Mouse (Mus musculus) midbrain, embryonic 12.5 days (tissue): ENCODE measurements around the gene Fancc. TPM values are rescaled to one million over a fixed set of nuclear protein-coding genes. Genes with fewer than 3 reads are reported as not detected.

Source experiments
- ATAC-seq: fragments of 200-750 bp; cut with Nextera tagmentation; 2 replicates; pipeline ENCODE4 v1.8.0; 2017; ENCODE audit warnings: low read depth, moderate TSS enrichment, moderate library complexity; ENCODE audit not compliant: low FRiP score
- H3K27ac ChIP-seq: fragments of 300-500 bp; sonication (generic); replicated peaks from 2 replicates; pipeline ENCODE4 v1.5.1; 2016; ENCODE audit warnings: mild to moderate bottlenecking
- H3K27me3 ChIP-seq: fragments of 300-500 bp; sonication (generic); 2 replicates; pipeline ENCODE4 v1.6.1; 2016; ENCODE audit warnings: mild to moderate bottlenecking
- H3K36me3 ChIP-seq: fragments of 300-500 bp; sonication (generic); 2 replicates; pipeline ENCODE4 v1.6.1; 2016
- H3K4me1 ChIP-seq: fragments of 300-500 bp; sonication (generic); 2 replicates; pipeline ENCODE4 v1.6.1; 2016
- H3K4me2 ChIP-seq: fragments of 300-500 bp; sonication (generic); replicated peaks from 2 replicates; pipeline ENCODE4 v1.6.1; 2016; ENCODE audit warnings: mild to moderate bottlenecking, moderate library complexity
- H3K4me3 ChIP-seq: fragments of 300-500 bp; sonication (generic); 2 replicates; pipeline ENCODE4 v1.5.1; 2016; ENCODE audit warnings: mild to moderate bottlenecking
- H3K9ac ChIP-seq: fragments of 300-500 bp; sonication (generic); replicated peaks from 2 replicates; pipeline ENCODE4 v1.6.1; 2016; ENCODE audit warnings: mild to moderate bottlenecking, moderate library complexity
- H3K9me3 ChIP-seq: fragments of 300-500 bp; sonication (generic); 2 replicates; pipeline ENCODE4 v1.6.1; 2016; ENCODE audit warnings: mild to moderate bottlenecking
- WGBS: fragments of 180-500 bp; shearing (Covaris S2); methylation state at CpG from one replicate; pipeline ENCODE4 v1.1.7; 2016; 5-methylcytosine and 5-hydroxymethylcytosine counted together
- polyA plus RNA-seq: library from polyadenylated mRNA; unstranded; fragments of >200 nt; fragmentation: Nextera tagmentation; extraction: Ambion mirVana; gene quantifications from 2 replicates; pipeline ENCODE4 v1.2.1, GENCODE M21; 2016

Fancc gene
- polyA plus RNA-seq, 1 experiment from 2014 or later, result 24.8 TPM

DNA sequence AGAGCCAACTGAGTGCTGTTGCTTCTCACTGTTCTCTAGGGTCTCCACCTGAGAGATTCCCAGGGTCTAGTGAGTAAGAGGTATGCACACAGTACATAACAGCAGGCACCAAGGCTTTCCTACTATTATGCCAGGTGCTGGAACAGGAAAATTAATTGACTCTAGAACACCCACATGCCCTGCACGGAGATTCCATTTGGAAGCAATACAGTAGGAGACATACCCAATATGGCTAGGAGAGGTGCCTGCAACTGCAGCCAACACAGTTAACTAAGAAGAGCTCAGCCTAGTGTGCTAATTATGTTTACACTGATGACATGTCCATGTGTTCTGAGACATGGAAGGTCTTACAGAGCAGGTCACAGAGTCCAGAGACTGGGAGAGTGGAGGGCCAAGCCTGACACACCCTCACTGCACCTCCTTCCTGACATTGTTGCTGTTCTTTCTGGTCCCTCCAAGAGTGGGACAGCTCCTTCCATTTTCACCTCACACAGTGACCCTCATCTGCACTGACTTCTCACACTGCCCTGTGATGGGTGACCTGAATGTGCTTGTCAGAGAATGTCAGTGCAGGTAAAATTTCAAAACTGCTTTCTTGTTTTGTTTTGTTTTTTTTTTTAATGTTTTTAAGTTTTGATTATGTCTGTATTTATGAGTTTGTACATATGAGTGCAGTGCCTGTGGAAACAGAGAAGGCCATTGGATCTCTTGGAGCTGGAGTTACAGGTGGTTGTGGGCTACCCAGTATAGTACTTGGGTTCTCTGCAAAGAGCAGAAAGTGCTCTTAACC, 234.7 kb downstream of the Fancc start:
- ATAC-seq, result no peak
- H3K27ac ChIP-seq, result no peak overlapping the region
- H3K9me3 ChIP-seq, result no peaks in the 10 kb centered on the region
- 0 out of 2 replicates have a peak, but pooled peaks cover 7% of the 10 kb centered on the region for H3K27me3 ChIP-seq
- H3K9ac ChIP-seq, result no peak overlapping the region
- H3K4me3 ChIP-seq, result no peak overlapping the region
- no peaks in the 10 kb centered on the region for H3K36me3 ChIP-seq
- 84% methylated on average over 1 of the region's 1 CpGs for WGBS
- no peak overlapping the region for H3K4me2 ChIP-seq
- H3K4me1 ChIP-seq, result peaks cover 21% of the 10 kb centered on the region

DNA sequence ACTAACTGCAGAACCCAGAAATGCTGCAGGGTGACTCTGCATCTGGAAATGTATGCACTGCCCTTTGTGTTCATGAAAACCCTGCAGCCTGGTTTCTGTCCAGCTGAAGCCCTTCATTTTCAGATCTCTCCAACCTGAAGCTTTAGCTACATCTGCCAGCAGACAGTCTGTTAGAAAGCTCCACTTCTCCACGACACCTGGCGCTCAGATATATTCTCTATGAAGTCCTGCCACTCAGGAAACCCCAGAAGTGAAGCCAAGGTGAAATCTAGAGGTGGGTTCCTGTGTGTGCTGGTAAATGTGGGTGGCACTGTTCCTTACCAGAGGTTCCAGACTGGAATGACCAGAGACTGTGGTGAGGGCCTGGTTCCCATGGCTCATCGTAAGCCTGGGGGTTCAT, 235.4 kb downstream of the Fancc start:
- Histone ChIP-seq H3K27me3 (0 out of 2 replicates have a peak, but pooled peaks cover 7% of the 10 kb centered on the region), H3K4me1 (peaks cover 21% of the 10 kb centered on the region), H3K9ac (no peak overlapping the region), H3K9me3 (no peaks in the 10 kb centered on the region), H3K27ac (no peak overlapping the region), H3K4me3 (no peak overlapping the region), H3K36me3 (no peaks in the 10 kb centered on the region), H3K4me2 (no peak overlapping the region)
- WGBS, result 95% methylated on average over 3 of the region's 3 CpGs
- ATAC-seq, result no peak

DNA sequence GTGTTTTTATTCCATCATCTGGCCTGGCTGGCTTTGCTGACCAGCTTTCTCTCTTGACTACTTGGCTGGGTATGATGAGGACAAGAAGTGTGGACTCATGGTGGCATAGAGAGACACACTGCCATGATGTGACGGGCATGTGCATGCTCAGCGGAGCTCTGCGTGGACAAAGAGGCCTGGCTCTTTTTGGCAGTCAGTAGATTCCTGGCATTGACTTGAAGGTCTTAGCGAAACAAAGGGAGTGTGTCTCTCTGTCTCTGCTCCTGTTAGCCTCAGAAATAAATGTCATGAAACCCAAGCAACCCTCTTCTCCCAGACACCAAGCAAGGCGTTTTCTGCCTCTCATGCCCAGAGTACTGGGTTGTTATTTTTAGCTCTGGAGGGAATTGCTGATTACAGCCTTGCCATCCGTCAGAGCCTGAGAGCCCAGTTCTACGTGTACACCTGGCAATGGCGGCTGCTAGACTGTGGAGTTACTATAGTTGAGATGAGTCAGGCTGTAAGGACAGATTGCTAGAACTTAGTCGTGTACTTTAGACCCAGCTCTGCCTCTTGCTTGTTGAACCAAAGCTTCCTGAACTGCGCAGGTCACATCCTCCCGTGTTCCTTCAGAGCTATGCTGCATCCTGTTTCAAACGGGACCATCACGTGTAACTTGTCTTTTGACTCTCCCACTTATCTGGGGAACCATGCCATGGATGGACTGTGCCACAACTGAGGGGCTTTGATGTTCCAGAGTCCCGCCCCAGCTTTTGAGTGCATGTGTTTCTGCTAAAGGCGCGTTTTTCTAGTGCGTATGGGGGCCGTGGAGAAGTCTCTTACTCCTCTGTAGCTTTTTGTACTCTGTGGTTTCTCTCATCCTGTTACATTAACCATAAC, 236.1 kb downstream of the Fancc start:
- Histone ChIP-seq H3K27ac (peak overlapping the region; percentile 60; the same call in 1 of the 2 replicates), H3K4me3 (no peak overlapping the region), H3K4me2 (no peak overlapping the region), H3K36me3 (no peaks in the 10 kb centered on the region), H3K9me3 (no peaks in the 10 kb centered on the region), H3K27me3 (0 out of 2 replicates have a peak, but pooled peaks cover 7% of the 10 kb centered on the region), H3K4me1 (peaks cover 21% of the 10 kb centered on the region), H3K9ac (0 out of 2 replicates have a peak overlapping the region, but pooled peaks have one; percentile 8)
- WGBS, result 72% methylated on average over 18 of the region's 18 CpGs
- 0 out of 2 replicates have a peak, but pooled peaks have one; percentile 29 for ATAC-seq

DNA sequence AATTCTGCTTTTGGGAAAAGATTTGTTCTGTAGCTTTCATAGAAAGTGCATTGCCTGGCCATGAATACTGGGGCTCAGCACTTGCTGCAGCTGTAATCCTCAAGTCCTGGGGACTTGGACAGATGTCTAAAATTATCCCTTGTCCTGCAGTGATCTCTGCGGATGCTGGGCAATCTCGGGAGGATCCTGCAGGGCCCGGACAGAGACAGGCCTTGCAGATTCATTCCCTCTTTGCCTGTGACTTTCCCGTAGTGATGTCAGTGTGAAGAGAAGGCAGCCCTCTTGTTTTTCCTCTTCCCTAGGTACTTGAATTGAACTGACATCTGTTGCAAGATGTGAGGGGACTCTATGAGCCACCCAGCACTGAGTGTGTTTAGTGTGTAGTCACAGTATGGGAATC, 236.9 kb downstream of the Fancc start:
- no peak overlapping the region for H3K4me3 ChIP-seq
- H3K36me3 ChIP-seq, result no peaks in the 10 kb centered on the region
- H3K9me3 ChIP-seq, result no peaks in the 10 kb centered on the region
- H3K4me2 ChIP-seq, result no peak overlapping the region
- peak overlapping the region; percentile 60; the same call in 1 of the 2 replicates for H3K27ac ChIP-seq
- 0 out of 2 replicates have a peak, but pooled peaks cover 7% of the 10 kb centered on the region for H3K27me3 ChIP-seq
- peaks cover 21% of the 10 kb centered on the region for H3K4me1 ChIP-seq
- WGBS, result 19% methylated on average over 4 of the region's 4 CpGs
- ATAC-seq, result 0 out of 2 replicates have a peak, but pooled peaks have one; percentile 16
- 0 out of 2 replicates have a peak overlapping the region, but pooled peaks have one; percentile 8 for H3K9ac ChIP-seq

DNA sequence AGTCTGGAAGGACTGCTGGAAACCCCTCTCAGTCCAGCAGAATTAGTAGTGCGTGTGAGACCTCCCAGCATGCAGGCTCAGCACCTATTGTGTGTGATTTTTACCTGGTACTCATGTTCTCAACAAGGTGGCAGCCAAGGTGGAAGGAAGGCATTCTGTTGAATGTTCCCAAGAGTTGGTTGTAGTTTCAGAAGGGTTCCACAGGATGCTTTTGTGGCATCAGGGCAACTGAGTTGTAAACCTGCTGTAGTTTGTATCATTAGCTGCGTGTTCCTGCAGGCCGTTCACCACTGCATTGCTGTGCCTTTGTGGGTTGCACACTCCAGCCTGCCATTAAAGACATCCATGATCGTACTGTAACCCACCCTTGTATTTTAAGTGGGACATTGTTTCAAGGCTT, 238.4 kb downstream of the Fancc start:
- peaks cover 21% of the 10 kb centered on the region for H3K4me1 ChIP-seq
- 0 out of 2 replicates have a peak, but pooled peaks cover 7% of the 10 kb centered on the region for H3K27me3 ChIP-seq
- H3K9ac ChIP-seq, result no peak overlapping the region
- WGBS, result 88% methylated on average over 4 of the region's 4 CpGs
- no peaks in the 10 kb centered on the region for H3K9me3 ChIP-seq
- no peaks in the 10 kb centered on the region for H3K36me3 ChIP-seq
- H3K27ac ChIP-seq, result no peak overlapping the region
- H3K4me3 ChIP-seq, result no peak overlapping the region
- no peak overlapping the region for H3K4me2 ChIP-seq
- no peak for ATAC-seq

DNA sequence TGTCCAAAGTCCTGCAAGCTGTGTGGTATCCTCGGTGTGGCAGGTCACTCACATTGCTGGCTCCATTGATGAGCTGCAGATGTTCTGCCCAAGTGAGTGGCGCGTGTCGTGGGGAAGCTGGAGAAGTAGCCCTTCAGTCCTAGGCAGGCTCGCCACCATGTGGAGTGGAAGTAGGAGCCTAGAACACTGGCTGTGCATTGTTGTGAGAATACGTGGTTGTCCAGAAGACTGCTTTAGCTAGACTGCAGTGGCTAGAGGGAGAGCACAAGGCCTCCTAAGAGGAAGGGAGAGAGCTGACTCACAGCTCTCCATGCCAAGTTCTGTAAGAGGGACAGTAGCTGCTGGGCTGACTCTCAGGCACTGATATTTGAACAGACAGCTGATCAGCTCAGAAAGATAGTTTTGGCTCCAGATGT, 238.9 kb downstream of the Fancc start:
- ATAC-seq, result no peak
- 0 out of 2 replicates have a peak, but pooled peaks cover 7% of the 10 kb centered on the region for H3K27me3 ChIP-seq
- WGBS, result 79% methylated on average over 6 of the region's 6 CpGs
- H3K27ac ChIP-seq, result no peak overlapping the region
- no peak overlapping the region for H3K4me2 ChIP-seq
- no peak overlapping the region for H3K4me3 ChIP-seq
- H3K36me3 ChIP-seq, result no peaks in the 10 kb centered on the region
- peaks cover 21% of the 10 kb centered on the region for H3K4me1 ChIP-seq
- H3K9me3 ChIP-seq, result no peaks in the 10 kb centered on the region
- H3K9ac ChIP-seq, result no peak overlapping the region

DNA sequence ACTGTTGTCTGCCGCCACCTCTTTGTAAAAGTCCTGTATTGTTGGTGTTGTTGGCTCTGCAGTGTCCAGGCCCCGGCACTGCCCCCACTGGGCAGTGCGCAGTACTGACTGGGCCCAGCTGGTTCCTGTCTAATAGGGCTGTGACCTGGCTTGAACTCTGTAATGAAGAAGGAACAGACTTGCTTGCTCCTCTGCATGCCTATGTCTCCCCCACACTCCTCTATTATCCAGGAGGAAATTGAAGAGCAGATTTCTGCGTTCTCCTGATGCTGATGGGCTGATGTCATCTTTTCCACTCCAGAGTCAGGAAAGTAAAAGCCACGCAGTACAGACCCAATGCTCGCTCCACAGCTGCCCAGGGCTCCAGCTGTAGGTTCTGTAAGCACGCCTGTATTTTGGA, 240.3 kb downstream of the Fancc start:
- H3K27ac ChIP-seq, result no peak overlapping the region
- no peak for ATAC-seq
- no peaks in the 10 kb centered on the region for H3K36me3 ChIP-seq
- H3K9me3 ChIP-seq, result no peaks in the 10 kb centered on the region
- 76% methylated on average over 7 of the region's 7 CpGs for WGBS
- 0 out of 2 replicates have a peak, but pooled peaks cover 7% of the 10 kb centered on the region for H3K27me3 ChIP-seq
- no peak overlapping the region for H3K4me2 ChIP-seq
- no peak overlapping the region for H3K9ac ChIP-seq
- H3K4me1 ChIP-seq, result peaks cover 21% of the 10 kb centered on the region
- H3K4me3 ChIP-seq, result no peak overlapping the region

DNA sequence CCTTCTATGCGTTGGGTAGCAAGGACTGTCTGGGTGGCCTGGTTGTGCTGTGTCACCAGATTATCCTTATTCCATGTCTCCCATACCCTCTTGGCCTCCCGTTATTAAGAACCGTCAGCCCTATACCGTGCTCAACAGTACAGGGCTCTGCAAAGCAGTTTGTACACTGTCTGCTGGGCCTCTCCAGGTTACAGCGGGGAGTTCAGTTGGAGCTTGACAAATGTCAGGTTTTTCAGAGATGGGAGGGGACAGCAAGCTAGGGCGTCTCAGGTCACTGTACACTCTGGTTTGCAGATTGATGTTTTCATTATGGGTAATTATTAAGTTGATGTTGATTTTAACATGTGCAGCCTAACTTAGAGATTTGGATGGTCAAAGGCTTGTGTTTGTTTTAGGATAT, 240.9 kb downstream of the Fancc start:
- H3K36me3 ChIP-seq, result no peaks in the 10 kb centered on the region
- ATAC-seq, result no peak
- 91% methylated on average over 6 of the region's 6 CpGs for WGBS

DNA sequence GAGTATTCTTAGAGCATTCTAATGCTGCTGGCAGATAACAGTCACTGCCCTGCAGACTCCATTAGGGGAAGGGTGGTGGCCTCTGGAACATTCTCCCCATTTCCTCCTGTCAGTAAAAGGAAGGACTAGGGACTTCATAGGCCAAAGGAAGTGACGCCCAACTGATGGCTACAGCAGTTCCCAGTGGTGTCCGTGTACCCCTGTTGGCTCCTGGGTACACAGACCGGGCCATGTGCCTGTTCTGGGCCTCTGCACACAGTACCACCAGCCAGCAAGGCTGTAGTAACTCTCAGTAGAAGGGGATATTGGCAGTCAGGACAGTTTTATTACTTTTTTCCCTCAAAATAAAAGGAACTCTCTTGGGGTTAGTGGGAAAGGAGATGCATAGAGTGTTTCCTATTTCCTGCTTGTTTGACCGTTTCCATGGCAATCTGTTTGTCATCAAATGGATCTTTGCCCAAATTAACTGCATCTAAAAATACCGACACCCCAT, 241.5 kb downstream of the Fancc start:
- Histone ChIP-seq H3K27me3 (0 out of 2 replicates have a peak, but pooled peaks cover 7% of the 10 kb centered on the region), H3K4me1 (peaks cover 13% of the 10 kb centered on the region), H3K36me3 (no peaks in the 10 kb centered on the region), H3K4me2 (no peak overlapping the region), H3K9me3 (no peaks in the 10 kb centered on the region), H3K4me3 (no peak overlapping the region), H3K9ac (no peak overlapping the region), H3K27ac (no peak overlapping the region)
- ATAC-seq, result no peak
- 86% methylated on average over 5 of the region's 5 CpGs for WGBS

More for the DNA sequence above, 240.9 kb downstream of the Fancc start:
- H3K9ac ChIP-seq, result no peak overlapping the region
- H3K4me3 ChIP-seq, result no peak overlapping the region
- H3K9me3 ChIP-seq, result no peaks in the 10 kb centered on the region
- H3K4me2 ChIP-seq, result no peak overlapping the region
- H3K27me3 ChIP-seq, result 0 out of 2 replicates have a peak, but pooled peaks cover 7% of the 10 kb centered on the region
- H3K27ac ChIP-seq, result no peak overlapping the region
- H3K4me1 ChIP-seq, result peaks cover 19% of the 10 kb centered on the region

DNA sequence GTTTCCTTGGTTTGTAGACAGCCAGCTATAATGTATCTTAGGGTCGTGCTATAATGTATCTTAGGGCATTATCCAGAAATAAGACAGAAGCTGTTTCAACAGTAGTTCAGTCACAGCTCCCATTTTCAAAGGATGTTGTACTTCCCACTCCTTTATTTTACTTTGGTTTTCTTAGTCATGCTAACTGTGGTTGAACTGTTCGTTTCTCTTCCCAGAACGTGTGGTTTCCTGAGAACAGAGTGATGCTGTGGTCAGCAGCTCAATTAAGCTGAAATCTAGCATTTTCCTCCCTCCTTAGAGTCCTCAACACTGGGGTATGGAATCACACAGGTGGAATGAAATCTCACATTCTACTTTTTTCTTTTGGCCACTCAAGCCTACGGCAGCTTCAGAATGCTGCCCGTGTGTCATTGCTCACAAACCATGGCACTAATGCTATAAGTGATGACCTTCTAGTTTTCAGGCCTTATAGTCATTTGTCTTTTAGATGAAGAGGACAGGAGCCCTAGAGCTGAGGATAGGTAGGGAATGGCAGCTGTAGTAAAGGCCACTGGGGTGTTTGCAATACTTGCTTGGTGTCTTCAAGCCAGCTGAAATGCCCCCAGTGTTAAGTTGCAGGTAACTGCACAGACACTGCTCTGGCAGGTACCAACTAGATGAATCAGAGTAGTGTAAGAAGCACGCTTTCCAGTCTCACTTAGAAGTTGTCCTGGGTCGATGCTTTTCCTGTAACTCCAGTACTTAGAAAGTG, 243.0 kb downstream of the Fancc start:
- no peak for ATAC-seq
- Histone ChIP-seq H3K4me1 (peaks cover 1% of the 10 kb centered on the region; the same call in 1 of the 2 replicates), H3K9ac (no peak overlapping the region), H3K9me3 (no peaks in the 10 kb centered on the region), H3K4me2 (no peak overlapping the region), H3K4me3 (no peak overlapping the region), H3K36me3 (no peaks in the 10 kb centered on the region), H3K27ac (no peak overlapping the region), H3K27me3 (0 out of 2 replicates have a peak, but pooled peaks cover 2% of the 10 kb centered on the region)
- 92% methylated on average over 7 of the region's 7 CpGs for WGBS

DNA sequence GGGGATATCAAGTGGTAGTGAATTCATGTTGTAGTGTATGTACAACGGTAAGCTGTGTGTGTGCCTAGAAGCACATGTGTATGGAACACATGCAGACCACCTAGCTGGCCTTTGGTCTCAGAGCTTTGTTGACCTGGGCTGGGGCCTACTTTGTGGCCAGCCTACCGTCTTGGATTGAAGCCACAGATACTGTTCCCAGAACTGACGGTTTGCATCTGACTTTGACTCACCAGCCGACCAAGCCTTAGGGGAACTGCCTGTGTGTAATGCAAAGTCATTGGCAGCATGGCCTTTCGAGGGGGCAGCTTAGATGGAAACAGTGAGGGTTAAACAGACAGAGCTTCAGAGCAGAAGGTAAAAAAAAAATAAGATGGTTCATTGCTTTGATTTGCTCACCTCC, 243.9 kb downstream of the Fancc start:
- H3K9ac ChIP-seq, result no peak overlapping the region
- no peaks in the 10 kb centered on the region for H3K4me1 ChIP-seq
- no peaks in the 10 kb centered on the region for H3K27me3 ChIP-seq
- WGBS, result 83% methylated on average over 5 of the region's 5 CpGs
- no peaks in the 10 kb centered on the region for H3K36me3 ChIP-seq
- H3K4me2 ChIP-seq, result no peak overlapping the region
- no peak overlapping the region for H3K27ac ChIP-seq
- no peak for ATAC-seq
- no peak overlapping the region for H3K4me3 ChIP-seq
- H3K9me3 ChIP-seq, result no peaks in the 10 kb centered on the region
